Mouse (Mus musculus): ENCODE measurements around the gene Chst5. TPM values are rescaled to one million over a fixed set of nuclear protein-coding genes. Genes with fewer than 3 reads are reported as not detected.

Chst5 gene
- polyA plus RNA-seq, 1 experiment from 2014 or later = 5.3 TPM

GRCm38 (mm10) chr8:111894955-111895354 is 15.3 kb downstream of the Chst5 start:
- peak; percentile 62 for TF ChIP-seq CTCF (IDR thresholded peaks at IDR 0.05)
- TF ChIP-seq EP300 (IDR thresholded peaks at IDR 0.05) = no peak
- WGBS = 89% methylated on average over 7 of the region's 7 CpGs
- Histone ChIP-seq H3K9me3 (ENCODE audit: low read length) (no peaks in the 10 kb centered on the region), H3K4me1 (ENCODE audit: insufficient read depth, low read depth, low read length) (peaks cover 8% of the 10 kb centered on the region; the same call in 1 of the 2 replicates), H3K9ac (replicated peaks; ENCODE audit: low read depth) (no peak overlapping the region), H3K27me3 (replicated peaks; ENCODE audit: insufficient read depth, low read length) (peaks cover 8% of the 10 kb centered on the region), H3K27ac (ENCODE audit: low read length) (no peak overlapping the region), H3K36me3 (ENCODE audit: insufficient read depth, low read length) (no peaks in the 10 kb centered on the region), H3K4me2 (replicated peaks; ENCODE audit: low read depth, low read length) (no peak overlapping the region), H3K4me3 (ENCODE audit: low read depth, low read length) (no peak overlapping the region)
- DNase-seq (ENCODE audit: low spot score) (no peak), ATAC-seq (no peak)

DNA sequence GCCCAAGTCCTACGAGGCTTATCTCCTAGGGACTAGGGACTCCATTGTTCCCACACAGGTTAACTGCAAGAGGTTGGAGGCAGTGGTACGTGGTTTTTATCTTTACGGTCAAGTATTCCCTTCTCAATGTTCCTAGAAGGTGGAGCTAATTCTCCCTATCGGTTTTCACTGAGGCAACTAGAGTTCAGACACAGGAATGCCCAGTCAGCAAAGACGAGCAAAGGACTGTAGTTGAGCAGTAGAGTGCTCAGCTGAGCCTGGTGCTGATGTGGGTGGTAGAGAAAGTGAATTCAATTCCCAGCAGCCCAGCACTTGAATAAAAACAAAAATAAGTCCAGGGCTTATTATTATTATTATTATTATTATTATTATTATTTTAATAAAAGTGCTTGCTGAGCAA is 17.6 kb downstream of the Chst5 start:
- Histone ChIP-seq H3K9me3 (ENCODE audit: low read length) (no peaks in the 10 kb centered on the region), H3K27me3 (replicated peaks; ENCODE audit: insufficient read depth, low read length) (peaks cover 14% of the 10 kb centered on the region), H3K9ac (replicated peaks; ENCODE audit: low read depth) (no peak overlapping the region), H3K4me2 (replicated peaks; ENCODE audit: low read depth, low read length) (no peak overlapping the region), H3K4me1 (ENCODE audit: insufficient read depth, low read depth, low read length) (peaks cover 11% of the 10 kb centered on the region; the same call in 1 of the 2 replicates), H3K4me3 (ENCODE audit: low read depth, low read length) (no peak overlapping the region), H3K36me3 (ENCODE audit: insufficient read depth, low read length) (no peaks in the 10 kb centered on the region), H3K27ac (ENCODE audit: low read length) (peak overlapping the region; percentile 57; the same call in 1 of the 2 replicates)
- TF ChIP-seq EP300 (IDR thresholded peaks at IDR 0.05) (no peak), CTCF (IDR thresholded peaks at IDR 0.05) (no peak)
- WGBS = 35% methylated on average over 5 of the region's 5 CpGs
- ATAC-seq = no peak
- DNase-seq (ENCODE audit: low spot score) = no peak

GRCm38 (mm10) chr8:111891983-111892382 is 18.3 kb downstream of the Chst5 start:
- Histone ChIP-seq H3K4me2 (replicated peaks; ENCODE audit: low read depth, low read length) (no peak overlapping the region), H3K4me3 (ENCODE audit: low read depth, low read length) (no peak overlapping the region), H3K9ac (replicated peaks; ENCODE audit: low read depth) (no peak overlapping the region), H3K27me3 (replicated peaks; ENCODE audit: insufficient read depth, low read length) (peaks cover 14% of the 10 kb centered on the region), H3K36me3 (ENCODE audit: insufficient read depth, low read length) (no peaks in the 10 kb centered on the region), H3K27ac (ENCODE audit: low read length) (peak overlapping the region; percentile 57), H3K9me3 (ENCODE audit: low read length) (no peaks in the 10 kb centered on the region), H3K4me1 (ENCODE audit: insufficient read depth, low read depth, low read length) (peaks cover 11% of the 10 kb centered on the region; the same call in 1 of the 2 replicates)
- no peak for TF ChIP-seq CTCF (IDR thresholded peaks at IDR 0.05)
- TF ChIP-seq EP300 (IDR thresholded peaks at IDR 0.05) = peak; percentile 11; the same call in 1 of the 2 replicates
- ATAC-seq (peak; percentile 16; the same call in 1 of the 2 replicates), DNase-seq (ENCODE audit: low spot score) (peak; percentile 59)
- 3% methylated on average over 8 of the region's 8 CpGs for WGBS

GRCm38 (mm10) chr8:111890911-111891303 is 19.3 kb downstream of the Chst5 start:
- WGBS = 62% methylated on average over 6 of the region's 6 CpGs
- H3K27me3 ChIP-seq (replicated peaks; ENCODE audit: insufficient read depth, low read length) = peaks cover 14% of the 10 kb centered on the region
- H3K9ac ChIP-seq (replicated peaks; ENCODE audit: low read depth) = no peak overlapping the region
- no peaks in the 10 kb centered on the region for H3K36me3 ChIP-seq (ENCODE audit: insufficient read depth, low read length)
- 0 out of 2 replicates have a peak overlapping the region, but pooled peaks have one; percentile 34 for H3K4me2 ChIP-seq (replicated peaks; ENCODE audit: low read depth, low read length)
- H3K9me3 ChIP-seq (ENCODE audit: low read length) = no peaks in the 10 kb centered on the region
- H3K4me3 ChIP-seq (ENCODE audit: low read depth, low read length) = no peak overlapping the region
- peak overlapping the region; percentile 47; the same call in 1 of the 2 replicates for H3K27ac ChIP-seq (ENCODE audit: low read length)
- H3K4me1 ChIP-seq (ENCODE audit: insufficient read depth, low read depth, low read length) = peaks cover 11% of the 10 kb centered on the region; the same call in 1 of the 2 replicates
- TF ChIP-seq EP300 (IDR thresholded peaks at IDR 0.05) (peak; percentile 61; the same call in 1 of the 2 replicates), CTCF (IDR thresholded peaks at IDR 0.05) (no peak)
- DNase-seq (ENCODE audit: low spot score) = peak; percentile 78
- ATAC-seq = peak; percentile 72

DNA sequence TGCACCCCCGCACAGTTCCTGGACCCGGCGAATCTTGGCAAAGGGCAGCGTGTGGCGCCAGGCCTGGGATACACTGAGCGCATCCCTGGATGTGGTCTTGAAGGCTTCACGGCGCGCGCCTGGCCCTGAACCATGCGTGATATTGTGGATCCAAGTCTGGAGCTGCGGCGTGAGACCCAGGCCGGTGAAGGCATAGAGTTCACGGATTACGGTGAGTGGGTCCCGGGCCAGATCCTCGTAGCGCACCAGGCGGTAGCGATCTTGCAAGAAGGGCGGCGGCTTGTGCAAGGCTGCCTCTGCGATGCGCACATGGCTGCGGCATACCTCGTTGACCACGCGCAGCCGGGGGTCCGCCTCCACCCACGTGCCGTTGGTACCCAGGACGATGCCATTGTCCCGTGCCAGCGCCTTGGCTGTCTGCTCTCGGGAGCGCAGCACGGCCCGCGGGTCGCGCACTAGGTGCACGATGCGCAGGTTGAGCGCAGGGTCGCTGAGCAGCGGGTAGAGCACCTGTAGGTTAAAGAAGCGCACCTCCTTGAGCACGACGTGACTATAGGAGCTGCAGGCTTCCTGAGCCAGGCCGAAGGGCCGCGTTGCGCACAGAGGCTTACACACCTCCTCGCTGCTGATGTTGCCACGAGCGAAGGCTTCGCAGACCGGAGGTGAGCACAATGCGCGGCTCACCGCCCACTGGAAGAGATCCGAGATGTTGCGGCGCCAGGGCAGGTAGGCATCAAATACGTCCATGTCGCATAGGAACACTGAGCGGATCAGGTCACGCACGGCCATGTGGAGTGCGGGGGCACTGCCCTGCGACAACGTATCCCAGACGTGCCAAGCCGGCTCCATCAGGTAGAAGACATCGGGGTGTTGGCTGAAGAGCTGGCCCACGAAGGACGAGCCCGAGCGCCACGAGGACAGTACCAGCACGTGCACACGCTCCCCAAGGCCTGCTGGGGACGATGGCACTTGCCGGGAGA is 20.0 kb downstream of the Chst5 start:
- Histone ChIP-seq H3K27ac (ENCODE audit: low read length) (peak overlapping the region; percentile 32; the same call in 1 of the 2 replicates), H3K4me2 (replicated peaks; ENCODE audit: low read depth, low read length) (peak overlapping the region; percentile 34), H3K9me3 (ENCODE audit: low read length) (no peaks in the 10 kb centered on the region), H3K27me3 (replicated peaks; ENCODE audit: insufficient read depth, low read length) (peaks cover 14% of the 10 kb centered on the region), H3K36me3 (ENCODE audit: insufficient read depth, low read length) (no peaks in the 10 kb centered on the region), H3K4me1 (ENCODE audit: insufficient read depth, low read depth, low read length) (peaks cover 11% of the 10 kb centered on the region; the same call in 1 of the 2 replicates), H3K9ac (replicated peaks; ENCODE audit: low read depth) (no peak overlapping the region), H3K4me3 (ENCODE audit: low read depth, low read length) (0 out of 2 replicates have a peak overlapping the region, but pooled peaks have one; percentile 15)
- peak; percentile 7 for ATAC-seq
- no peak for DNase-seq (ENCODE audit: low spot score)
- TF ChIP-seq EP300 (IDR thresholded peaks at IDR 0.05) (no peak), CTCF (IDR thresholded peaks at IDR 0.05) (no peak)
- 11% methylated on average over 86 of the region's 86 CpGs for WGBS

DNA sequence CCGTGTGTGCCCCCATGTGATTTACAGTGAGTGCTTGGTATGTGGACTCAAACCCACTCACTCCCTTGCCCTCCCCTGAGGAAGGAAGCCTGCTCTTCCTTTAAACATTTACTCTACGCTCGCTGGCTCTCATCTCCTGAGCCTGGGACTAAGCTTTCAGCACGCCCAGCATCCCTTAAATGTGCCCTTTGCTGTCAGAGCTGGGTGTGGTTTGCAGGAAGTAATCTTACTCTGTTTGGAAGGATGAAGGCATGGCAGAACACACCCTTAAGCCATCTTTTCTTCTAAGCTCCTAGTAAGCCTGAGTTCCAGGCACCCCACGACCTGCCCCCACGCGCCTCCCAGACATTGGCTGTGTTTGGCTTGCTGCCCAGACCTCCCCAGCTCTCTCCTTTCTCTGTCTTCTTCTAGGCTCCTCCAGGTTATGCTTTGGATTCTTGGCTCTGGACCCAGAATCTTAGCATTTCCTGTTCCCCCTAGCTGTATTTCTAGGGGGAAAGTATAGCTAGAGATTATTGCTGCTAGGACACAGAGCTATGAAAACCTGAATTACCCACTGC is 22.1 kb downstream of the Chst5 start:
- Histone ChIP-seq H3K27ac (ENCODE audit: low read length) (no peak overlapping the region), H3K36me3 (ENCODE audit: insufficient read depth, low read length) (no peaks in the 10 kb centered on the region), H3K4me3 (ENCODE audit: low read depth, low read length) (no peak overlapping the region), H3K9ac (replicated peaks; ENCODE audit: low read depth) (no peak overlapping the region), H3K4me2 (replicated peaks; ENCODE audit: low read depth, low read length) (no peak overlapping the region), H3K4me1 (ENCODE audit: insufficient read depth, low read depth, low read length) (peaks cover 11% of the 10 kb centered on the region; the same call in 1 of the 2 replicates), H3K27me3 (replicated peaks; ENCODE audit: insufficient read depth, low read length) (peaks cover 14% of the 10 kb centered on the region), H3K9me3 (ENCODE audit: low read length) (no peaks in the 10 kb centered on the region)
- DNase-seq (ENCODE audit: low spot score) (peak; percentile 36), ATAC-seq (peak; percentile 13; the same call in 1 of the 2 replicates)
- 5% methylated on average over 7 of the region's 7 CpGs for WGBS
- TF ChIP-seq CTCF (IDR thresholded peaks at IDR 0.05) (no peak), EP300 (IDR thresholded peaks at IDR 0.05) (no peak)

Measured in lung, postnatal 0 days (tissue).